Mouse (Mus musculus) embryonic stem cell, embryonic (primary cell): ENCODE measurements around the gene Gm47841.

Source experiments
- CTCF ChIA-PET, 4 experiments: fragments of 300-600 bp in 2 of 4; fragments of 350-600 bp in 2 of 4; sonication (Branson Sonifier 250); formaldehyde crosslinking; loops; one replicate each; lab custom pipeline; 2022; ENCODE audit warnings: inconsistent platforms in 2 of 4; lab: Charles Lee
- POLR2A ChIA-PET, 4 experiments: fragments of 300-600 bp in 2 of 4; fragments of 350-600 bp in 2 of 4; sonication (Branson Sonifier 250); formaldehyde crosslinking; loops; one replicate each; lab custom pipeline; 2022; ENCODE audit warnings: antibody characterized with exemption in 4 of 4, inconsistent platforms in 1 of 4; lab: Charles Lee

Gene Gm47841

DNA sequence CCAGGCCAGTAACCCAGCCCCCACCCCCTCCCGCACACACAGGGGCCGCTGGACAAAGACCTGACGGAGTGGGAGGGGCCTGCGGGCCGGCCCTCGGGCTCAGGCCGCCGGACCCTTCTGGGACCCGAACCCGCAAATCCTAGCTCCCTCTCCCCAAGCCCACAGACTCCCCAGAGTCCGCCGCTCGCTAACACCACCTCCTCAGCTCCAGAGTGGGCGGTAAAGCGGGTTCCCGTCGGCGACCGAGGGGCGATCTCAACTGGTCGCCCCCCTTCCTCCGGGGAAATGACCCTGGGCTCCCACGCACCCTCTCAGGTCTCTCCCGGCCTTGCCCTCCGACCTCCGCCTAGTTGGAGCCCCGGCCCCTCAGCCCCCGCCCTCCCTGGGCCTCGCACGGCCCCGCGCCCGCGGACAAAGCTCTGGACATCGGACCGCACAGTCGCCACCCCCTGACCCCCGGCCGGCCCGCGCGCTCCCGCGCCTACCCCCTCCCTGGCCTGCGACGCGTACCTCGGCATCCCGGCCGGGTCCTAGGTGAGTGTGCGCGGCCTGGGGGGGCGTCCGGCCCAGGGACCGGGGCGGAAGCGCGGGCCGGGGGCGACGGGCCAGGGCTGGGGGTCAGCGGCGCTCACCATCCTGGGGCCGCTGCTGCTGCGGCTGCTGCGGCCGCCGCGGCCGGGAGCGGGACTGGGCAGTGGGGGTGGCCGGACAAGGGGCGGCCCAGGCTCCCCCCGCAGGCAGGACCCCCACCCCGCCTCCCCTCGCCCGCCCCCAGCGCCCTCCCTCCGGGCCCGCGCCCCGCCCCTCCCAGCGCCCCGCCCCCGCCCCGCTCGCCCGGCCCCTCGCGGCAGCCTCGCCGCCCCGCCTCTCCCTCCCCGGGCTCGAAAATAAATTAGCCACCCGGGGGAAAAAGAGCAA is 30.9 kb upstream of the Gm47841 start, which contains the start of gene Fignl2:
TSS of gene Fignl2 (minus strand) at position 755 of the 918 bp plus-strand sequence.
- POLR2A ChIA-PET: interaction anchor here (0.6 to 14.9 kb wide), 24 partner anchors 8 to 635 kb away, joined by 3 to 149 read pairs (median 4); no protein-coding TSS in a partner anchor

DNA sequence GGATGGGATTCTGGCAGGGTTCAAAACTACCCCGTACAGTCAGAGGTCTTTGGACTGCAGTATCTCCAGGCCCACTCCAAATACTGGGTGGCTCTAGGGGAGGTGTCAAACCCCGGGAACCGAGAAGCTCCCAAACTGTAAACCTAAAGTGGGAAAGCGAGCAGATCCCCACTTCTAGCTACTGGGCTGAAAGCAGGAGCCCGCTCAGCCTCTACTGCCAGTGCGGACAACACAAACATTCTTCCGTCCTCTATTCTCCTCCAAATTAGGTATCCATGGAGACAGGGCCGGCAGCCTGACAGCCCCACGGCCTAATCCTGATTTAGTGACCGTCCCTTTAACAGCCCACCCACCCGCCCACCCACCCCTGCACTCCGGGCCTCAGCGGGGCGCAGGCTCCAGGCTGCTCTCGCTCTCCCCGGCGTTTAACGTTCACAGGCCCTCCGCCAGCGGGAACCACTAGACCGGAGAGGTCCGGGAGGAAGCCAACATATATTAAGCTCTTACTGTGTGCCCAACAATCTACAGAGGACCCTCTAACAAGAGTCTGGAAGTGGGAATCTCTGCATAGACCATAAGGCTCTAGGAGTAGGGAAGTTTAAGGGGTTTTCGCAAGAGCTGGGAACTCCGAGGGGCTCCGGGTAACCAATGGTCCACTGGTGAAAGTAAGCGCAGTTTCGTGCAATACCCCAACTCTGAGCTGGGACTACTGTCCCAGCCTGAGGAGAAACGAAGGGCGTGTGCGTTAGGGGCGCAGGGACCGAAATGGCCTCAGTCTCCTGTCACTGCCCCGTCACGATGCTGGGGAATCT is 30.0 kb upstream of the Gm47841 start:
- CTCF ChIA-PET: interaction anchor here (0.5 to 1.8 kb wide), 16 partner anchors 16 to 907 kb away, joined by 3 to 6 read pairs (median 4); no protein-coding TSS in a partner anchor
- POLR2A ChIA-PET: interaction anchor here (0.6 to 14.9 kb wide), 24 partner anchors 9 to 907 kb away, joined by 3 to 149 read pairs (median 4); partner anchors contain the start of gene Galnt6 (in 1 of the 4)

More for the DNA sequence above, 30.9 kb upstream of the Gm47841 start, which contains the start of gene Fignl2:
- CTCF ChIA-PET: interaction anchor here (0.5 to 1.8 kb wide), 15 partner anchors 15 to 906 kb away, joined by 3 to 6 read pairs (median 4); partner anchors contain the start of gene Gm47841 (in 1 of the 4)

DNA sequence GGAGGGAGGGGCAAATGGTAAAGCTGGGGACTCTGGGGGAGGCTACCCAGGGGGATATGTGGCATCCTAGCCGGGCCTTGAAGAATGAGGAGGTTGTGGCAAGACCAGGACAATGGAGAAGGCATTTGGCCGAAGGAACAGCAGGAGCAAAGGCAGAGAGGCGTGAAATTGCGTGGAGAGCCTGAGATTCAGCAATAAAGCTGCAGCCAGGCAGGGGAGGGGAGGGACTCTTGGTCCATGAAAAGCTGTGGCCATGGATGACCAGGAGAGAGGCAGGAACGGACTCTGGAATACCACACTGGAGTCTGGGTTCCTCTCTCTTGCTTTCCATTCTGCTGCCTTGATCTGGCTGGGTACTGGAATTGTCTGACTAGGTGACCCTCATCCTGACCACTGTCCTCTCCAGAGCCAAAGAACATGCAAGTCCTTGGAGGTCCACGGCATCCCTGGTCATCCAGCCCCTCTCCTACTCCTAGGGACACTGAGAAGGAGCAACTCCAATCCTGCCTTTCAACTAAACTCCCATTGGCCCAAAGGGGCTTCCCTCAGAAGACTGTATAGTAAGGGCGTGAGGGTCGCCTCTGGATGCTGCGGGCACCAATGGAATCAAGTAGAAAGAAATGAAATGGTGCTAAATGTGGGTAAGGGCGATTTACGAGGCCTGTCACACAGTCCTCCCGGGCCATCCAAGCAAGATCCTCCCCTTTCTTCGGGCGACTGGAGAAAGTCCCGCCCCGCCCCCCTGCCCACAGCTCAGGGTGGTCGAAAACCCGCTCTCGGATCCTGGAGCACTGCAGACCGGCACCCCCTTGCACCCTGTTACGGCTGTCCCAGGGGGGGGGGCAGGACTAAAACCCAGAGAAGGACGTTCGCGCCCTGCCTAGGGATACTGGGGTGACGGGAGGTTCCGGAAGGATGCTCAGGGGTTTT is 29.1 kb upstream of the Gm47841 start:
- ChIA-PET POLR2A (interaction anchor here in 3 of 4 experiments (0.8 to 14.9 kb wide), 17 partner anchors 8 to 908 kb away, joined by 3 to 149 read pairs (median 4); partner anchors contain the start of gene Galnt6 (in 1 of the 3)), CTCF (interaction anchor here in 3 of 4 experiments (0.5 to 1.8 kb wide), 9 partner anchors 18 to 582 kb away, joined by 3 to 9 read pairs (median 5); no protein-coding TSS in a partner anchor)

DNA sequence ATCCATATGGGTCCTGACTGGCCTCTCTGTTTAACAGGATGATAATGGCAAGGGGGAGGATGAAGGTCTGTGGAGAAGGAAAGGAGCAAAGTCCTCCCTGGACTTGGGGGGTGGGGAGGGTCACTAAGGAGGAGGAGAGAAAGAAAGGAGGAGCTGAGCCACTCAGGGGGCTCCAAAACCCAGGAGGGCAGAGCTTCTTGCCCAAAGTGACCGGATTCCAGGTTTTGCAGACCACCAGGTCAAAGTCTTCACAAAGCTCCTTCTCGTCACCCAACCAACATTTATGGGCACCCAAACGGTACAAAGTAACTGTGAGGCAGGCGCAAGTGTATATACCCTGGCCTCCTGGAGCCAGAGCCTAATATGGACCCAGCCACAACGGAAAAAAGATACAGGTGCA is 28.5 kb upstream of the Gm47841 start:
- POLR2A ChIA-PET: interaction anchor here in 3 of 4 experiments (0.8 to 14.9 kb wide), 6 partner anchors 9 to 106 kb away, joined by 3 to 149 read pairs (median 4); no protein-coding TSS in a partner anchor
- CTCF ChIA-PET: interaction anchor here in 2 of 4 experiments (1.1 to 1.2 kb wide), 2 partner anchors 19 to 33 kb away, joined by 3 read pairs; no protein-coding TSS in a partner anchor

DNA sequence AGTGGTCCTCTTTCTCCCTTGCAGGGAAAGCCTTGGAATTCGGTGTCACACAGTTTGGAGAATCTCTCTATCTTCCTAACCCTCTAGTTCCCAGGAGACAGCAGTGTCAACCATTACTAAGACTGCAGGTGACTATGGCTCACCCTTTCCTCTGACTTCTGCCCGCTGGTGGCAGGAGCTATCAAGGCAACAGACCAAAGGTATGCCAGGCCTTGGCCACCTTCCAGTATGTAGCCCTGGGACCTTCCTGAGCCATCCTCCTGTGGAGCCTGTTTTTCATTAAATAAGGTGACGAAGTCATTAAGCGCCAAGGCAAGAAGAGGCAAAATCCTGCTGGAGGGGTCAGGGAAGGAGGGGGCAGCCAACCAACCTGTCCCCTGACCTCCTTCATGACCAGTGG is 28.0 kb upstream of the Gm47841 start:
- ChIA-PET POLR2A (interaction anchor here in 2 of 4 experiments (1.0 to 14.9 kb wide), 6 partner anchors 8 to 20 kb away, joined by 3 to 149 read pairs (median 4); no protein-coding TSS in a partner anchor), CTCF (interaction anchor here in 1 of 4 experiments (1.1 kb wide), 1 partner anchor 19 kb away, joined by 3 read pairs; no protein-coding TSS in a partner anchor)

DNA sequence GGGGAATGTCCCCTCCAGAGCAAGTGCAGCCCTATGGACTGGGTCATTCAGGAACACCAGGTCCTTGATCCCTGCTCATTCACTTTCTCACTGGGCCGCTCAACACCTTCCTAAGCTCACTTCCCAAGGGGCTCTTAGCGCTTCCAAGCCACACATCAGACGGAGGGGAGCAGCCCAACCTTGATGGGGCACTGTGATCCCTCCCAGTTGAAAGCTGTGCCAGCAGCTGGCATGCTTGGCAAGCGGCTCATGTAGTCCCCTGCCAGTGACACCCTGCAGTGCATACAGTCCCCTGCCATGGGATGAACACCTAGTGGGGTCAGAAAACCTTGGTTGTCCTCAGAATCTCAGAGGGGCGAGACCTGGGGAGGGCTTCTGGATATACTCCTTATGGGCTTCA is 26.9 kb upstream of the Gm47841 start:
- ChIA-PET CTCF (interaction anchor here in 2 of 4 experiments (0.5 to 0.6 kb wide), 2 partner anchors 71 to 208 kb away, joined by 3 to 5 read pairs; no protein-coding TSS in a partner anchor), POLR2A (interaction anchor here in 3 of 4 experiments (0.5 to 14.9 kb wide), 5 partner anchors 10 to 69 kb away, joined by 3 to 149 read pairs (median 4); no protein-coding TSS in a partner anchor)

DNA sequence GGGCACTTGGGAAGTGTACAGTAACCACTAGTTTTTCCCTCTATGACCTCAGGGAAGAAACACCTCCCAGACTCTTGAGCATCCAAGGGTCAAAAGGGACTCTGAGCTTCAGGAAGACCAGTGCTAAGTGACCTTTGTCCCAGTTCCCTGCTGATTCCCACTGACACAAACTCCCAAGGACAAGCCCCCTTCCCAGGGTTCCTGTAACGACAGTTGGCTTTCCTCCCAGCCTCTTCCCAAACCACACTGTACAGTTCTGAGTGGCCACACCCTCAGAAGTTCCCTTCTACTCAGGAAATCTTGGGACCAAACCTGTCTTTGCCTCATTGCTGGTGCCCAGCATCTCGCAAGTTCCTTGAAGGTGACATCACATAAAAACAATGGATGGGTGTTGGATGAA is 25.5 kb upstream of the Gm47841 start:
- POLR2A ChIA-PET: interaction anchor here in 3 of 4 experiments (0.7 to 1.7 kb wide), 5 partner anchors 10 to 25 kb away, joined by 3 to 6 read pairs (median 3); no protein-coding TSS in a partner anchor
- CTCF ChIA-PET: interaction anchor here in 2 of 4 experiments (1.1 to 2.6 kb wide), 3 partner anchors 20 to 202 kb away, joined by 3 to 6 read pairs (median 5); no protein-coding TSS in a partner anchor

DNA sequence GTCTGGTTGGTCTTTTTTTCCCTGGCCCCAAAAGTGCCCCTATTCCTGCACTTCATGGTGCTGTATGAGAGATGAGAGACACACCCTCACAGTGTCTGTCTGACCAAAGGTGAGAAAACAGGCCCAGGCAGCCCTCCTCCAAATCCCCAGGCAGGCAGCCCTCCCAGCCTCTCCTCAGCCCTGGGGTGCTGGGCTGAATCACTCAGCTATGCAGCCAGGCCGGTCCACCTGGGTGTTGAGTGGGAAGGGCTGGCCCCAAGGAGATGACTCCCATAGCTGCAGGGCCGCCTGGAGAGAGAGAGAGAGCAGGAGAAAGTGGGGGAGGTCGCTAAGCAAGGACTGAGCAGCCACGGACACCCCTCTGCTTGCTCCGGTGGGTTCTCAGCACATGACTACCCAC is 23.6 kb upstream of the Gm47841 start:
- ChIA-PET POLR2A (interaction anchor here in 3 of 4 experiments (1.5 to 2.0 kb wide), 3 partner anchors 22 to 28 kb away, joined by 4 to 6 read pairs (median 6); no protein-coding TSS in a partner anchor), CTCF (interaction anchor here in 2 of 4 experiments (1.0 to 2.6 kb wide), 4 partner anchors 15 to 200 kb away, joined by 5 to 7 read pairs (median 6); no protein-coding TSS in a partner anchor)

DNA sequence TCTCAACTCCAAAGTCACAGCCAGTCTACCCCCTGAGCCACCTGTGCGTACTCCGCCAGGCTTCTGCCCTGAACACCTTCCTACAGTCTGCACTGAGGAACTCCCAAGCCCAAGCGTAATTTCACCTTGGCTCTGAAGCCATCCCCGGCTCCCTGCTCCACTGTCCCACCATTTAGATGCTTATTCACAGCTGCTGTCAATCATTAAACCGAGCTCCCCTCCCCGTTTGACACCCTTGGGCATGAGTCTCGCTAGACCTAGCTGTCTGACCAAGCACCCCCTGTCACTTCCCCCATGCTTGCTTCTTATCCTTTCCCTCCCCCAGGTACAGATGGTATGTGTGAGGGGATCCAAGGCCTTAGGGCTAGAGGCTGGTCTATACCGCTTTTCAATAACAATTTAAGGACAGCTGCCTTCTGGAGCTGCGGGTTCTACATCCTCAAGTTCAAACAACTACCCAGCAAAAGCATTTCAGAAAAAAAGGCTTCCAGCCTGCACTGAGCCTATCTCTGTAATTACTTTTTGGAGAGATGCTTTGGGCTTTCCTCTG is 22.5 kb upstream of the Gm47841 start:
- ChIA-PET CTCF (interaction anchor here in 2 of 4 experiments (0.7 to 2.6 kb wide), 6 partner anchors 13 to 36 kb away, joined by 3 to 7 read pairs (median 4); no protein-coding TSS in a partner anchor), POLR2A (interaction anchor here in 3 of 4 experiments (0.6 to 2.0 kb wide), 10 partner anchors 13 to 308 kb away, joined by 3 to 6 read pairs (median 3); no protein-coding TSS in a partner anchor)

DNA sequence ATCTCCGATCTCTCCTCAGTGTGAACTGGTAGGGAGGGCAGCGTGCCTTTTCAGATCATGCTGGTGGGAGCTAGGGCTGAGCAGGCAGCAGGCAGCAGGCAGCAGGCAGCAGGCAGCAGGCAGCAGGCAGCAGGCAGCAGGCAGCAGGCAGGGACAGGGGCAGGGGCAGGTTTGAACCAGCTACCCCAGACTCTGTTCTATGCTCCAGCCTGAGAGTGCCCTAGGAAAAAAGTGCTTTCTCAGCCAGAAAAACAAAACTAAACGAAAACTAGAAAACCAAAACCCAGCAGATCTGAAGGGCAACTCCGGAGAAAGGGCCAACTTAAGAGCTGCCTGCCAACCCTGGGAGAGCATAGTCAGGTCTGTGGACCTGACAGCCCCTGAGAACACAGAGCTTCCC is 21.5 kb upstream of the Gm47841 start:
- CTCF ChIA-PET: interaction anchor here (0.6 to 2.6 kb wide), 6 partner anchors 12 to 94 kb away, joined by 3 to 7 read pairs (median 3); no protein-coding TSS in a partner anchor
- POLR2A ChIA-PET: interaction anchor here in 2 of 4 experiments (0.6 to 4.4 kb wide), 3 partner anchors 9 to 152 kb away, joined by 3 to 23 read pairs (median 4); partner anchors contain the start of gene Fignl2 (in 1 of the 2)

DNA sequence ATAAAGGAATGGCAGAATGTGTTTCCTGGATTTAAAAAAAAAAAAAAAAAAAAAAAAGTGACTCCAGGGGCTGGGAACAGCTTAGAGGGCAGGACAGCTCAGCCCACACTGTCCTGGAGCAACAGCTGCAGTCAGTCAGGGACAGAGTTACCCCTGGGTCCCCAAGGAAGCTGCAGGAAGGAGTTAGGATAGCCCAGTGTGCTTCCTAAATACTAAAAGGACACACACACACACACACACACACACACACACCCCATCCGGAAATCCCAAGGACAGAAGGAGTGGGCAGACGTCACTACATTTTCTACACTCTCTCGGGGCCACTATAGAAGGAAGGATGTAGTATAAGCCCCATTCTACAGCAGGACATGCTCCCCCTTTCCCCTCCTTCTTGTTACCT is 20.8 kb upstream of the Gm47841 start:
- ChIA-PET POLR2A (interaction anchor here in 2 of 4 experiments (0.6 to 4.4 kb wide), 6 partner anchors 9 to 1324 kb away, joined by 3 to 23 read pairs (median 4); partner anchors contain the start of genes Fignl2 (in 1 of the 2) and Galnt6 (in 1 of the 2)), CTCF (interaction anchor here (0.7 to 3.2 kb wide), 6 partner anchors 12 to 94 kb away, joined by 3 to 13 read pairs (median 6); no protein-coding TSS in a partner anchor)

DNA sequence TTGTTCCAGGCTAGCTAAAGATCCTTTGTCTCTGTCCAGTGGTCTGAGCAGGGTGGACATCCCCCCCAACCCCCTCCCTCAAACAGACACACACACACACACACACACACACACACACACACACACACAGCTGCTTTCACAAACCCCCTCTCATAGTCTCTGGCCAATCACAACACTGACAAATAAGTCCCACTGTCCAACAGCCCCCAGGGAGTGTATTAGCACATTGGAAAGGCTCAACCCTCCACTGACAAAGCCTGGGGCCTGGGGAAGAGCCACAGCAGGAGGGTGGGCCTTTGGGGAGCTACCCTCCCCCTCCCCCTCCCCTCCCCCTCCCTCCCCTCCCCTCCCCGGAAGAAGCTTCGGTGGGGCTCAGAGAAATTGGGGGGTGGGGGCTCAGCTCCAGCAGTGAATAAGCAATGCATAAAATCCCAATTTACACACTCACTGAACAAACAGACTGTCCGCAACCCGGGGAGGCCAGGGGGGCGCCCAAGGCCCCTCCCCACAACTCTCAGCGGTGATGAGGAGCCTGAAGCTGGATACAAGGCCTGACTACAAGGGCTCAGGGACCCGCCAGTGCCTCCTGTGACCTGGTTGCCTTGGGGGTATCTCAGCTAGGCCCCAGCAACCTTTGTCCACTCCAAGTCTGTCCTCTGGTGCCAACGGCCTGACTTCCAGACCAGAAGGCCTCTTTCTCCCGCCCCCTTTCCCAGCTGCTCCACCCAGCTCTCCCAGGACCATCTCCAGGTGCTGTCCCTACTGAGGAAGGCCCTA is 19.9 kb upstream of the Gm47841 start:
- CTCF ChIA-PET: interaction anchor here (0.6 to 3.2 kb wide), 20 partner anchors 11 to 610 kb away, joined by 3 to 13 read pairs (median 4); no protein-coding TSS in a partner anchor
- POLR2A ChIA-PET: interaction anchor here in 3 of 4 experiments (0.5 to 4.4 kb wide), 15 partner anchors 9 to 1325 kb away, joined by 3 to 23 read pairs (median 3); partner anchors contain the start of genes Fignl2 (in 2 of the 3) and Galnt6 (in 1 of the 3)

DNA sequence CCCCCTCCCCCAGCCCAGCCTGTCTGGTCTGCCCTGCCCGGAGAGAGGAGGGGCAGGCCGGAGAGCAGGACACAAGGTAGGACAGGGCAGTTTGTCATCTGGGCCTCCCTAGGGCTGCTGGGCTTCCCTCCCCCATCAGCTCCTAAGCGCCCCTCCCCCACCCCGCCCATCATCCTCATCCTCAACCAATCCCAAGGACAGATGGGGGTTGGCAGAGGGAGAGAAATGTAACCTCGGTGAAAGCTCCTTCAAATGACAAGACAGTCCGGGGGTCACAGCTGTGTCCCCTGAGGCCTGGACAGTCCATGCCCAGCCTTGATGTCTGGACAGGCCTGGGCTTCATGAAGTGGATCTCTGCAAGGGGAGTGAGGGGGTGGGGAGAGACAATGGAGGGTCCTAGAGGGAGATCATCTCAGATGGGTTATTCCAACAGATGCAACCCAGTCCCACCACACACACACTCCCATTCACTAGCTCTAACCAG is 19.2 kb upstream of the Gm47841 start:
- POLR2A ChIA-PET: interaction anchor here in 3 of 4 experiments (0.6 to 4.4 kb wide), 11 partner anchors 9 to 26 kb away, joined by 3 to 23 read pairs (median 4); partner anchors contain the start of gene Fignl2 (in 2 of the 3)
- CTCF ChIA-PET: interaction anchor here (0.6 to 3.2 kb wide), 13 partner anchors 10 to 201 kb away, joined by 3 to 13 read pairs (median 5); no protein-coding TSS in a partner anchor

DNA sequence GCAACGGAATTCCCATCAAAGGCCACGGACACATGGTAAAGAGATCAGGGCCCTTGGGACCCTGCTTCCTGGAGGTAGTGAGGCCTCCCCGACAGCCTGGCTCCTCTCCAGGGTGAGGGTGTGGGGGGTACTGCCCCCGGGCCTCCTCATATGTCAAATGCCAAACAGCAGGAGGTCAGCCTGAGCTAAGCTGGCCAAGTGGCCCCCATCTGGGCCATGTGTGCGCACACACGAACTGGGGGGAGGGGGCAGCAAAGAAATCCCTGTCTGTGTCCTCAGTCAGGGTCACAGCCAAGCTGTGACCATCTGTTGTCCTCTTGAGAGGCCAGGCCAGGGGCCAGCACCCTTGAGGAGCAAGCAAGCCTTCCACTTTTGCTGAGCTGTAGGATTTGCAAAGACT is 17.9 kb upstream of the Gm47841 start:
- POLR2A ChIA-PET: interaction anchor here in 2 of 4 experiments (0.6 to 4.4 kb wide), 4 partner anchors 10 to 167 kb away, joined by 3 to 23 read pairs (median 3); partner anchors contain the start of gene Fignl2 (in 1 of the 2)
- CTCF ChIA-PET: interaction anchor here in 3 of 4 experiments (0.6 to 3.2 kb wide), 6 partner anchors 9 to 194 kb away, joined by 3 to 13 read pairs (median 6); no protein-coding TSS in a partner anchor
